Mouse (Mus musculus) fat pad, adult 2 months (tissue): ENCODE measurements around the gene Sco1.

Experiments used
- DNase-seq: peaks from one replicate; pipeline ENCODE4 v3.0.0-alpha.2; 2011; ENCODE audit warnings: low read depth, low spot score; ENCODE audit errors: extremely low read depth

Sco1 gene

GRCm38 (mm10) chr11:67113381-67113780 lies 60.9 kb downstream of the Sco1 start:
- no peak for DNase-seq

- no peak for DNase-seq
These were observed 61.8 kb downstream of the Sco1 start for GRCm38 (mm10) chr11:67114261-67114660.

GRCm38 (mm10) chr11:67114901-67115300 lies 62.4 kb downstream of the Sco1 start:
- no peak for DNase-seq
